9 mouse cellular contexts compared by ENCODE assay signal in the genomic region with DNA sequence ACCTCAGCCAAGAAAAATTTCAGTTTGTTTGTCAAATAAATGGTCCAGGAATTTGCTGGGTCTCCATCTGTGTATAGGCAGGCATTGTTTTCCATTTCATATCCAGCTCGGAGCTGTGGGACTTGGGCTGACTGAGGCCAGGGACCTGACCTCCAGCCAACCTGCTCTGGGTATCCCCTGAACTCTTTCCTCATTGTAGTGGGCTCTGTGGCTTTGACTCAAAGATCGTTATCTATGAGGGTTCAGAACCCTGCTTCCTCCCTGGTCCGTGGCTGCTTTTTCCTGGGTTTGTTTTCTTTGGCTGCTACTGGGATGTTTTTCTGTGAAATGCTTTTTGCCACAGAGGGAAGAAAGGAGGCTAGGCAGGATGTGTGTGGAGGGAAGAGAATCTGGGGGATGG. TPM values are rescaled to one million over a fixed set of nuclear protein-coding genes. Genes with fewer than 3 reads are reported as not detected.
DNase-seq lines count a peak whose midpoint lies in the region; ATAC-seq and TF ChIP-seq lines count a peak whose summit lies in the region.
"Had no signal": no experiment of that assay in that cellular context is flagged by ENCODE, and none has a peak within 500 bp of the region (broad histone marks: within the 10 kb centered on the region; RNA-seq: fewer than 3 reads in every experiment).

No protein-coding gene starts in this region.

- H3K4me1 ChIP-seq in forebrain, embryonic 11.5 days (replicated peaks; ENCODE audit: control insufficient read depth, insufficient read depth, low read length) = peaks cover 5% of the 10 kb centered on the region; the same call in 1 of the 2 replicates
- H3K4me1 ChIP-seq in forebrain, embryonic 13.5 days = peaks cover 6% of the 10 kb centered on the region; the same call in 1 of the 2 replicates
- no peaks in the 10 kb centered on the region for H3K4me1 ChIP-seq in lung, postnatal 0 days (ENCODE audit: insufficient read depth, low read depth, low read length)
- peaks cover 15% of the 10 kb centered on the region for H3K4me1 ChIP-seq in lung, adult 2 months (ENCODE audit: control insufficient read depth, insufficient read depth, low read length)
- H3K4me1 ChIP-seq in intestine, embryonic 14.5 days (replicated peaks; ENCODE audit: control insufficient read depth, insufficient read depth, low read length) = peaks cover 13% of the 10 kb centered on the region
- peaks cover 26% of the 10 kb centered on the region; the same call in 1 of the 2 replicates for H3K4me1 ChIP-seq in small intestine, adult 2 months (ENCODE audit: control insufficient read depth, insufficient read depth, insufficient read length, low read length)
- H3K4me1 ChIP-seq in hindbrain, embryonic 14.5 days (replicated peaks; ENCODE audit: control insufficient read depth, insufficient read depth, low read length) = peaks cover 6% of the 10 kb centered on the region; the same call in 1 of the 2 replicates

- WGBS in forebrain, embryonic 11.5 days = 50% methylated on average over 3 of the region's 3 CpGs
- WGBS in forebrain, embryonic 13.5 days = 52% methylated on average over 3 of the region's 3 CpGs
- WGBS in lung, postnatal 0 days = 20% methylated on average over 3 of the region's 3 CpGs
- WGBS in lung, adult 2 months = 20% methylated on average over 3 of the region's 3 CpGs
- WGBS in intestine, embryonic 14.5 days = 58% methylated on average over 3 of the region's 3 CpGs
- 62% methylated on average over 3 of the region's 3 CpGs for WGBS in small intestine, adult 2 months
- 59% methylated on average over 3 of the region's 3 CpGs for WGBS in hindbrain, embryonic 14.5 days

- TF ChIP-seq POLR2A in lung, adult 2 months (IDR thresholded peaks at IDR 0.05; ENCODE audit: borderline replicate concordance, extremely low read depth, low read depth, low read length) = no peak
- TF ChIP-seq POLR2A in small intestine, adult 2 months (IDR thresholded peaks at IDR 0.05; ENCODE audit: low read depth, low read length) = no peak

- H3K27me3 ChIP-seq in forebrain, embryonic 11.5 days (ENCODE audit: control insufficient read depth, insufficient read depth, low read length) = 0 out of 2 replicates have a peak, but pooled peaks cover 4% of the 10 kb centered on the region
- peaks cover 24% of the 10 kb centered on the region; the same call in 1 of the 2 replicates for H3K27me3 ChIP-seq in forebrain, embryonic 13.5 days
- H3K27me3 ChIP-seq in lung, postnatal 0 days (replicated peaks; ENCODE audit: insufficient read depth, low read length) = no peaks in the 10 kb centered on the region
- H3K27me3 ChIP-seq in intestine, embryonic 14.5 days (replicated peaks; ENCODE audit: control insufficient read depth, insufficient read depth, low read length) = no peaks in the 10 kb centered on the region
- no peaks in the 10 kb centered on the region for H3K27me3 ChIP-seq in small intestine, adult 2 months (ENCODE audit: control insufficient read depth, insufficient read depth, low read length)
- H3K27me3 ChIP-seq in hindbrain, embryonic 14.5 days (ENCODE audit: control insufficient read depth, insufficient read depth, low read length) = no peaks in the 10 kb centered on the region

- no peak for TF ChIP-seq EP300 in lung, postnatal 0 days (IDR thresholded peaks at IDR 0.05)

- DNase-seq in forebrain, embryonic 11.5 days (ENCODE audit: low spot score) = no peak
- DNase-seq in lung, postnatal 0 days (ENCODE audit: low spot score) = no peak
- no peak for DNase-seq in lung, adult 2 months
- no peak for DNase-seq in intestine, embryonic 14.5 days (ENCODE audit: low spot score)
- no peak for DNase-seq in hindbrain, embryonic 14.5 days (ENCODE audit: low spot score)
- DNase-seq in adrenal gland, adult 2 months = no peak

- H3K4me2 ChIP-seq in forebrain, embryonic 11.5 days (ENCODE audit: low read depth, low read length, severe bottlenecking) = no peak overlapping the region
- H3K4me2 ChIP-seq in forebrain, embryonic 13.5 days = no peak overlapping the region
- H3K4me2 ChIP-seq in lung, postnatal 0 days (replicated peaks; ENCODE audit: low read depth, low read length) = peak overlapping the region; percentile 40; the same call in 1 of the 2 replicates
- no peak overlapping the region for H3K4me2 ChIP-seq in intestine, embryonic 14.5 days (ENCODE audit: low read length)
- no peak overlapping the region for H3K4me2 ChIP-seq in hindbrain, embryonic 14.5 days (replicated peaks)

- H3K9ac ChIP-seq in forebrain, embryonic 11.5 days (ENCODE audit: low read length) = no peak overlapping the region
- no peak overlapping the region for H3K9ac ChIP-seq in forebrain, embryonic 13.5 days
- no peak overlapping the region for H3K9ac ChIP-seq in lung, postnatal 0 days (replicated peaks; ENCODE audit: low read depth)
- H3K9ac ChIP-seq in intestine, embryonic 14.5 days (ENCODE audit: low read length) = no peak overlapping the region
- H3K9ac ChIP-seq in hindbrain, embryonic 14.5 days = no peak overlapping the region

- ATAC-seq in forebrain, embryonic 11.5 days (replicated peaks; ENCODE audit: low FRiP score) = no peak
- ATAC-seq in forebrain, embryonic 13.5 days = no peak
- ATAC-seq in lung, postnatal 0 days = no peak
- ATAC-seq in intestine, embryonic 14.5 days (replicated peaks; ENCODE audit: low FRiP score, low TSS enrichment, low read depth) = no peak
- ATAC-seq in hindbrain, embryonic 14.5 days (ENCODE audit: low FRiP score) = no peak

- H3K4me3 ChIP-seq in forebrain, embryonic 11.5 days (ENCODE audit: low read depth, low read length) = no peak overlapping the region
- H3K4me3 ChIP-seq in forebrain, embryonic 13.5 days = no peak overlapping the region
- no peak overlapping the region for H3K4me3 ChIP-seq in lung, postnatal 0 days (ENCODE audit: low read depth, low read length)
- no peak overlapping the region for H3K4me3 ChIP-seq in lung, adult 2 months (replicated peaks; ENCODE audit: extremely low read depth, low read depth, low read length)
- H3K4me3 ChIP-seq in intestine, embryonic 14.5 days (ENCODE audit: low read depth, low read length) = no peak overlapping the region
- no peak overlapping the region for H3K4me3 ChIP-seq in small intestine, adult 2 months (ENCODE audit: low read depth, low read length)
- H3K4me3 ChIP-seq in hindbrain, embryonic 14.5 days (replicated peaks; ENCODE audit: low read length) = no peak overlapping the region

- H3K36me3 ChIP-seq in forebrain, embryonic 11.5 days (ENCODE audit: control insufficient read depth, insufficient read depth, low read length) = no peaks in the 10 kb centered on the region
- no peaks in the 10 kb centered on the region for H3K36me3 ChIP-seq in forebrain, embryonic 13.5 days (ENCODE audit: poor library complexity, severe bottlenecking)
- no peaks in the 10 kb centered on the region for H3K36me3 ChIP-seq in lung, postnatal 0 days (ENCODE audit: insufficient read depth, low read length)
- H3K36me3 ChIP-seq in intestine, embryonic 14.5 days (ENCODE audit: control insufficient read depth, insufficient read depth, low read length) = no peaks in the 10 kb centered on the region
- H3K36me3 ChIP-seq in small intestine, adult 2 months (ENCODE audit: control insufficient read depth, insufficient read depth, low read length) = no peaks in the 10 kb centered on the region
- H3K36me3 ChIP-seq in hindbrain, embryonic 14.5 days (replicated peaks; ENCODE audit: control insufficient read depth, insufficient read depth) = no peaks in the 10 kb centered on the region

- 0 out of 2 replicates have a peak overlapping the region, but pooled peaks have one; percentile 18 for H3K27ac ChIP-seq in forebrain, embryonic 11.5 days (ENCODE audit: low read depth, low read length)
- no peak overlapping the region for H3K27ac ChIP-seq in forebrain, embryonic 13.5 days
- H3K27ac ChIP-seq in lung, postnatal 0 days (ENCODE audit: low read length) = peak overlapping the region; percentile 81
- peak overlapping the region; percentile 18; the same call in 1 of the 2 replicates for H3K27ac ChIP-seq in intestine, embryonic 14.5 days (ENCODE audit: low read depth)
- H3K27ac ChIP-seq in small intestine, adult 2 months (ENCODE audit: insufficient read depth, low read depth, low read length) = peak overlapping the region; percentile 42; the same call in 1 of the 2 replicates
- H3K27ac ChIP-seq in hindbrain, embryonic 14.5 days = no peak overlapping the region; the same call in 1 of the 2 replicates

- TF ChIP-seq CTCF in lung, postnatal 0 days (IDR thresholded peaks at IDR 0.05) = no peak
- TF ChIP-seq CTCF in lung, adult 2 months (IDR thresholded peaks at IDR 0.05; ENCODE audit: insufficient read depth, low read length) = no peak
- TF ChIP-seq CTCF in small intestine, adult 2 months (IDR thresholded peaks at IDR 0.05; ENCODE audit: extremely low read depth, insufficient read length, insufficient replicate concordance, low read depth, low read length) = no peak

- H3K9me3 ChIP-seq in forebrain, embryonic 11.5 days (ENCODE audit: control insufficient read depth, low read length) = no peaks in the 10 kb centered on the region
- no peaks in the 10 kb centered on the region for H3K9me3 ChIP-seq in forebrain, embryonic 13.5 days (replicated peaks)
- H3K9me3 ChIP-seq in lung, postnatal 0 days (ENCODE audit: low read length) = no peaks in the 10 kb centered on the region
- H3K9me3 ChIP-seq in intestine, embryonic 14.5 days (ENCODE audit: control insufficient read depth, low read length) = no peaks in the 10 kb centered on the region
- no peaks in the 10 kb centered on the region for H3K9me3 ChIP-seq in hindbrain, embryonic 14.5 days (ENCODE audit: control insufficient read depth, low read length)

RNA-seq across cellular contexts. Expression of gene Marc2, which starts 7.7 kb away (rescaled TPM):
- 89.7 and 96.4 TPM in 2 replicates for polyA plus RNA-seq in forebrain, embryonic 11.5 days (2014; fragmentation: Nextera tagmentation; extraction: Ambion mirVana)
- 100 and 103 TPM in 2 replicates for polyA plus RNA-seq in forebrain, embryonic 13.5 days (2015; fragmentation: Nextera tagmentation; extraction: Ambion mirVana)
- polyA plus RNA-seq in lung, postnatal 0 days (2015; fragmentation: Nextera tagmentation; extraction: Ambion mirVana) = 213 and 222 TPM in 2 replicates
- polyA plus RNA-seq in lung, adult 2 months (2012; rRNA removed) = 73.3 and 79.9 TPM in 2 replicates
- polyA plus RNA-seq in intestine, embryonic 14.5 days (2014; fragmentation: Nextera tagmentation; extraction: Ambion mirVana) = 262 and 279 TPM in 2 replicates
- 332 and 352 TPM in 2 replicates for polyA plus RNA-seq in small intestine, adult 2 months (2012; rRNA removed)
- 141 and 144 TPM in 2 replicates for polyA plus RNA-seq in hindbrain, embryonic 14.5 days (2014; fragmentation: Nextera tagmentation; extraction: Ambion mirVana)
- total RNA-seq in adrenal gland, adult 2 months (2021) = 100 to 1,000 TPM; 288 to 409 TPM
- 117 and 164 TPM in 2 replicates for polyA plus RNA-seq in adrenal gland, adult 2 months (2012; rRNA removed)

RNA-seq across cellular contexts. Expression of gene C130074G19Rik, which starts 29.1 kb away (rescaled TPM):
- 0.48 and 0.53 TPM in 2 replicates for polyA plus RNA-seq in forebrain, embryonic 11.5 days (2014; fragmentation: Nextera tagmentation; extraction: Ambion mirVana)
- polyA plus RNA-seq in forebrain, embryonic 13.5 days (2015; fragmentation: Nextera tagmentation; extraction: Ambion mirVana) = 0.89 and 1.0 TPM in 2 replicates
- polyA plus RNA-seq in lung, postnatal 0 days (2015; fragmentation: Nextera tagmentation; extraction: Ambion mirVana) = 4.0 and 4.6 TPM in 2 replicates
- polyA plus RNA-seq in lung, adult 2 months (2012; rRNA removed) = 23.9 and 31.7 TPM in 2 replicates
- 2.1 and 2.4 TPM in 2 replicates for polyA plus RNA-seq in intestine, embryonic 14.5 days (2014; fragmentation: Nextera tagmentation; extraction: Ambion mirVana)
- 16.2 and 45.1 TPM in 2 replicates for polyA plus RNA-seq in small intestine, adult 2 months (2012; rRNA removed)
- 1.1 and 1.5 TPM in 2 replicates for polyA plus RNA-seq in hindbrain, embryonic 14.5 days (2014; fragmentation: Nextera tagmentation; extraction: Ambion mirVana)
- total RNA-seq in adrenal gland, adult 2 months (2021) = 10 to 100 TPM; 26.9 to 43.6 TPM
- 8.9 and 9.8 TPM in 2 replicates for polyA plus RNA-seq in adrenal gland, adult 2 months (2012; rRNA removed)
- polyA plus RNA-seq: C2C12 had no signal

RNA-seq across cellular contexts. Expression of gene Marc1, which starts 42.8 kb away (rescaled TPM):
- polyA plus RNA-seq in forebrain, embryonic 11.5 days (2014; fragmentation: Nextera tagmentation; extraction: Ambion mirVana) = 0.15 TPM in 1 of 2 replicates, not detected in the other
- 0.22 TPM in 1 of 2 replicates, not detected in the other for polyA plus RNA-seq in forebrain, embryonic 13.5 days (2015; fragmentation: Nextera tagmentation; extraction: Ambion mirVana)
- polyA plus RNA-seq in lung, postnatal 0 days (2015; fragmentation: Nextera tagmentation; extraction: Ambion mirVana) = 0.11 and 0.13 TPM in 2 replicates
- 1.2 and 1.6 TPM in 2 replicates for polyA plus RNA-seq in lung, adult 2 months (2012; rRNA removed)
- polyA plus RNA-seq in intestine, embryonic 14.5 days (2014; fragmentation: Nextera tagmentation; extraction: Ambion mirVana) = 0.19 and 0.22 TPM in 2 replicates
- polyA plus RNA-seq in small intestine, adult 2 months (2012; rRNA removed) = 0.68 and 1.2 TPM in 2 replicates
- 0.21 and 0.33 TPM in 2 replicates for polyA plus RNA-seq in hindbrain, embryonic 14.5 days (2014; fragmentation: Nextera tagmentation; extraction: Ambion mirVana)
- total RNA-seq in adrenal gland, adult 2 months (2021) = 1 to 10 TPM in 1 of 2 experiments, under 1 TPM in 1; 0.83 to 4.4 TPM
- 5.0 and 7.5 TPM in 2 replicates for polyA plus RNA-seq in adrenal gland, adult 2 months (2012; rRNA removed)

Comparison
In these comparisons a context has a peak if more than half of its experiments do, and no peak if none do; other contexts are left out.
1. H3K27ac ChIP-seq: peak in forebrain, embryonic 11.5 days (single experiment), lung, postnatal 0 days (single experiment), intestine, embryonic 14.5 days (single experiment) and small intestine, adult 2 months (single experiment); none in forebrain, embryonic 13.5 days (single experiment) and hindbrain, embryonic 14.5 days (single experiment).